Mouse (Mus musculus): Measurements from ENCODE around the gene Nbea. TPM values are rescaled to one million over a fixed set of nuclear protein-coding genes. Genes with fewer than 3 reads are reported as not detected.

Nbea gene
- total and polyA plus RNA-seq, 3 experiments: 0.76 TPM; not detected in 2

DNA sequence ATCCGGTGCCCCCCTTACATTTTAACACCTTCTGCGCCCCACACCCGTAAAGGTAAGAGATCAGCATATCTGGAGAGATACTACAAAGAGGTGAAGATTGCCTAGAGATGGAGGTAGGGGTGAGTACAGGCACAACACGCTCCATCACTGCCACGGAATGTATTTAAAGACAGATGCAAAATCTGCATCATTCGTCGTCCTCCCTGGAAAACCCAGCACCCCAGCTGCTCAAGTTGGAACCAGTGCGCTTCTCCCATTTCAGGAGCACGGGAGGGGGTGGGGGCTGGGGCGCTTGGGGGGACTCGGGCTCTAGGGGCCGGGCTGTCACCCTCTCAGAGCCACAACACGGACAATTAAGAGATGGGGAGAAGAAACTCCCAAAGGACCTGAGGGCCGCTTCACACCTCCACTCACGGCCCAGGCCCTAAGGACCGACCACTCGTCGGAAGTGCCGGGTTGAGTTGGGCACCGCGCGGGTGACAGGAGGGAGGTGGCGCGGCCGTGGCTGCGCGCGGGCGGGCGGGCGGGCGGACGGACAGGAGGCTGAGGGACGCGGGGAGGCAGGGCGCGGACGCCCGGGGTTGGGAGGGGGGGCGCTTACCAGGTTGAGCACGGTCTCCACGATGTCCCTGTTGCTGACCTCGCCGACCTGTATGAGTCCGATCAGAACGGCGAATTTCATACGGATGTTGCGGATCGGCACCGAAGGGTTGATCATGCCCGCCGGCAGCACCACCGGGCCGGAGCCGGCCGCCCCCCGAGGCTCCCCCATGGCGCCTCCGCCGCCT is 936 bp downstream of the Nbea start:
- Histone ChIP-seq H3K36me3 (replicated peaks) (no peaks in the 10 kb centered on the region), H3K27me3 (ENCODE audit: insufficient read depth, low read length) (no peaks in the 10 kb centered on the region), H3K9me3 (replicated peaks) (peaks cover 20% of the 10 kb centered on the region), H3K4me3 (ENCODE audit: low read depth, low read length) (no peak overlapping the region), H3K4me1 (ENCODE audit: insufficient read depth, low read depth, low read length) (no peaks in the 10 kb centered on the region)
- DNase-seq (ENCODE audit: low spot score) (no peak), ATAC-seq (ENCODE audit: extremely low read depth, insufficient number of reproducible peaks, low FRiP score, poor library complexity, severe bottlenecking) (no peak)
- TF ChIP-seq GATA2 (IDR thresholded peaks at IDR 0.05; ENCODE audit: borderline replicate concordance, low read depth, low read length) (no peak), GATA1 (IDR thresholded peaks at IDR 0.05; ENCODE audit: borderline replicate concordance, low read length) (no peak), CTCF (IDR thresholded peaks at IDR 0.05; ENCODE audit: low read depth, low read length) (no peak), POLR2AphosphoS5 (IDR thresholded peaks at IDR 0.05; ENCODE audit: insufficient replicate concordance, low read depth, low read length) (no peak), TAL1 (conservative IDR thresholded peaks at IDR 0.05; ENCODE audit: low read depth, low read length) (no peak)

DNA sequence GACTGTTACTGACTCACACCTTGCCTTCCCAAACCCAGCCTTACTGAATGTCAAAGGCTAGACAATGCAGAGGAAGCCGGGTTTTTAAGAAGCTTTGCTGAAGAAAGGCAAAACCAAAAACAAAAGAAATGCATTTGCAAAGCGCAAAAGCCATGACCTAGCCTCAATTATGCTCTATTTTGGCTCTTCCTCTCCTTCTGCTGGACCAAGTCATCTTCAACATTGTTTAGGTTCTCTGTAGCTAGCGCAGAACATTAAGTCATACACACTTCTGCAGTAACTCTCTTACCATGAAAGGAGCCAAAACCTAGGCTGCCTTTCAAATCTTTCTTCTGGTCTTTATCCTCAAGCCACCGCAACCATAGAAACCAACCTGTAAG is 1.5 kb downstream of the Nbea start:
- Histone ChIP-seq H3K36me3 (replicated peaks) (no peaks in the 10 kb centered on the region), H3K9me3 (replicated peaks) (peaks cover 20% of the 10 kb centered on the region), H3K27me3 (ENCODE audit: insufficient read depth, low read length) (no peaks in the 10 kb centered on the region), H3K4me1 (ENCODE audit: insufficient read depth, low read depth, low read length) (no peaks in the 10 kb centered on the region), H3K4me3 (ENCODE audit: low read depth, low read length) (no peak overlapping the region)
- DNase-seq (ENCODE audit: low spot score): no peak
- ATAC-seq (ENCODE audit: extremely low read depth, insufficient number of reproducible peaks, low FRiP score, poor library complexity, severe bottlenecking): no peak
- TF ChIP-seq TAL1 (conservative IDR thresholded peaks at IDR 0.05; ENCODE audit: low read depth, low read length) (no peak), POLR2AphosphoS5 (IDR thresholded peaks at IDR 0.05; ENCODE audit: insufficient replicate concordance, low read depth, low read length) (no peak), GATA1 (IDR thresholded peaks at IDR 0.05; ENCODE audit: borderline replicate concordance, low read length) (no peak)

DNA sequence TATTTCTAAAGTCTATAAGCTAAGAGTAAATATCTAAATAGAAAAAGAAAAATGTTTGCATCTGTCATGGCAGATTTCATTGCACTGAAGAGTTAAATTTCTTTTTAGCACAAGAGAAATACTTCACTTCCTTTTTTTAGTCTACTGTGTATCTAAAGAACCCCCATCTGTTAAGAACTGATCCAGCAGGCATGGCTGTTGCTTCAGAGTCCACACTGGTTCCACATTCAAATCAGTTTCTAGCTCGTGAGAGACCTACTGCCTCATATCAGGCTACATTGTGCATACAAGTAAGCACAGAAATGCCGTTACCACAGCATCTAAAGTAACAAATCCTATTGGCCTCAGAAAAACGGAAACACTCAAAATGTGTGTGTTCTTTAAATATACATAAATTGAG is 2.5 kb downstream of the Nbea start:
- H3K27me3 ChIP-seq (ENCODE audit: insufficient read depth, low read length): no peaks in the 10 kb centered on the region
- no peak for ATAC-seq (ENCODE audit: extremely low read depth, insufficient number of reproducible peaks, low FRiP score, poor library complexity, severe bottlenecking)
- H3K36me3 ChIP-seq (replicated peaks): no peaks in the 10 kb centered on the region
- H3K4me1 ChIP-seq (ENCODE audit: insufficient read depth, low read depth, low read length): no peaks in the 10 kb centered on the region
- DNase-seq (ENCODE audit: low spot score): no peak
- TF ChIP-seq CTCF (IDR thresholded peaks at IDR 0.05; ENCODE audit: low read depth, low read length) (no peak), POLR2AphosphoS5 (IDR thresholded peaks at IDR 0.05; ENCODE audit: insufficient replicate concordance, low read depth, low read length) (no peak), TAL1 (conservative IDR thresholded peaks at IDR 0.05; ENCODE audit: low read depth, low read length) (no peak), GATA2 (IDR thresholded peaks at IDR 0.05; ENCODE audit: borderline replicate concordance, low read depth, low read length) (no peak), GATA1 (IDR thresholded peaks at IDR 0.05; ENCODE audit: borderline replicate concordance, low read length) (no peak)
- no peak overlapping the region for H3K4me3 ChIP-seq (ENCODE audit: low read depth, low read length)
- peaks cover 20% of the 10 kb centered on the region for H3K9me3 ChIP-seq (replicated peaks)

DNA sequence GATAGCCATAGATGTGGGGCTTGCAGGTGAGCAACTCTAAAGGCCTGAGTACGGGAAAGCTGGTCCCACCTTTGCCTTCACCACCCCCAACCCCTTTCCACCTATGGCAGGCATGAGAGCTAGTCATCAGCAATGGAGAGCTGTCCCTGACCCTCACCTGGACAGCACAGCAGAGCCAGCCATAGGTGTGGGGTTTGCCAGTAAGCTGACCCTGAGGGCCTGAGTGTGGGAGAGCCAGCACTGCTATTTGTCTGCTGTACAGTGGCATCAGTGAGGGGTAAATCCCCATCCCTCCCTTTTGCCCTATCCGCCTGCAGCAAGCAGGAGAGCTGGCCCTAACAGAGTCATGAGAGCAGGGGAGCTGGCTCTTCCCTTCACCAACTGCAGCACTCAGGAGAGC is 25.6 kb downstream of the Nbea start:
- no peaks in the 10 kb centered on the region for H3K4me1 ChIP-seq (ENCODE audit: insufficient read depth, low read depth, low read length)
- no peaks in the 10 kb centered on the region for H3K36me3 ChIP-seq (replicated peaks)
- no peak overlapping the region for H3K4me3 ChIP-seq (ENCODE audit: low read depth, low read length)
- peaks cover 16% of the 10 kb centered on the region for H3K9me3 ChIP-seq (replicated peaks)
- ATAC-seq (ENCODE audit: extremely low read depth, insufficient number of reproducible peaks, low FRiP score, poor library complexity, severe bottlenecking): no peak
- TF ChIP-seq POLR2AphosphoS5 (IDR thresholded peaks at IDR 0.05; ENCODE audit: insufficient replicate concordance, low read depth, low read length) (no peak), CTCF (IDR thresholded peaks at IDR 0.05; ENCODE audit: low read depth, low read length) (no peak), TAL1 (conservative IDR thresholded peaks at IDR 0.05; ENCODE audit: low read depth, low read length) (no peak), GATA1 (IDR thresholded peaks at IDR 0.05; ENCODE audit: borderline replicate concordance, low read length) (no peak), GATA2 (IDR thresholded peaks at IDR 0.05; ENCODE audit: borderline replicate concordance, low read depth, low read length) (no peak)
- no peaks in the 10 kb centered on the region for H3K27me3 ChIP-seq (ENCODE audit: insufficient read depth, low read length)
- DNase-seq (ENCODE audit: low spot score): no peak

DNA sequence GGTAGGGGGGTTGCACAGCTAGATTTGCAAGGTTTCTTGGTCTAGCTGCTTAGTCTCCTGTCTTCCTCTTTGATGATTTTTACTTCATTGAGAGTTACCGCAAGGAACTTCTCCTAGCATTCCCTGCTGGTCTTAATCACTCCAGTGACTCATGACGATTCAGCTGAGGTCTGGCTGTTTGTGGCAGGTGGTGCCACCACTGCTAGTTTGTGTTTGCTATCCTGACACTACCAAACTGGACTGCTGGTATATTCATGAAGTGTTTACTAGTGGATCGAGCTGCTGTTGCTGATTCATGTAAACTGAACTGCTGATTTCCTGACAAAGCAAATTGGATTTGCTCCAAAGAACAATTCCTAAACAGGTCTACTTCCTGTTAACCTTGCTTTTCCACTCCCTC is 56.8 kb downstream of the Nbea start:
- ATAC-seq (ENCODE audit: extremely low read depth, insufficient number of reproducible peaks, low FRiP score, poor library complexity, severe bottlenecking) (no peak), DNase-seq (ENCODE audit: low spot score) (no peak)
- Histone ChIP-seq H3K4me3 (ENCODE audit: low read depth, low read length) (no peak overlapping the region), H3K36me3 (replicated peaks) (no peaks in the 10 kb centered on the region), H3K4me1 (ENCODE audit: insufficient read depth, low read depth, low read length) (no peaks in the 10 kb centered on the region), H3K9me3 (replicated peaks) (peaks cover 3% of the 10 kb centered on the region; the same call in 1 of the 2 replicates), H3K27me3 (ENCODE audit: insufficient read depth, low read length) (no peaks in the 10 kb centered on the region)
- TF ChIP-seq TAL1 (conservative IDR thresholded peaks at IDR 0.05; ENCODE audit: low read depth, low read length) (no peak), CTCF (IDR thresholded peaks at IDR 0.05; ENCODE audit: low read depth, low read length) (no peak), GATA2 (IDR thresholded peaks at IDR 0.05; ENCODE audit: borderline replicate concordance, low read depth, low read length) (no peak), GATA1 (IDR thresholded peaks at IDR 0.05; ENCODE audit: borderline replicate concordance, low read length) (no peak), POLR2AphosphoS5 (IDR thresholded peaks at IDR 0.05; ENCODE audit: insufficient replicate concordance, low read depth, low read length) (no peak)

DNA sequence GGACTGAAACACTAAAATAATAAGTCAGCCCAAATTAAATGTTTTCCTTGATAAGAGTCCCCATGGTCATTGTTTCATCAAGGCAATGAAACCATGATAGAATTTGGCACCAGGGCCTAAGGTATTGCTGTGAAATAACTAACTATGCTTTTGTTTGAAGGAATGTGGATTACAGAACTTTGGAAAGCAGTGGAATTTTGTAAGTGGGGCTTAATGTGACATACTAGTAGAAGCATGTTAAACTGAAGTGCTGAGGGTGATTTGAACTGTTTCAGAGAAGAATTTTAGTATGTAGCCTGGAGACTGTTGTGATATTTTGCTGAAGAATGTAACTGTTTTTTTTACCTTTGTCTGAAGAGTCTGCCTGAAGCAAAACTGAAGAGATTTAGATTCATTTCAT is 66.9 kb downstream of the Nbea start:
- Histone ChIP-seq H3K4me1 (ENCODE audit: insufficient read depth, low read depth, low read length) (no peaks in the 10 kb centered on the region), H3K4me3 (ENCODE audit: low read depth, low read length) (no peak overlapping the region), H3K36me3 (replicated peaks) (no peaks in the 10 kb centered on the region), H3K9me3 (replicated peaks) (no peaks in the 10 kb centered on the region), H3K27me3 (ENCODE audit: insufficient read depth, low read length) (no peaks in the 10 kb centered on the region)
- no peak for TF ChIP-seq GATA2 (IDR thresholded peaks at IDR 0.05; ENCODE audit: borderline replicate concordance, low read depth, low read length)
- TF ChIP-seq TAL1 (conservative IDR thresholded peaks at IDR 0.05; ENCODE audit: low read depth, low read length): no peak
- TF ChIP-seq CTCF (IDR thresholded peaks at IDR 0.05; ENCODE audit: low read depth, low read length): no peak
- TF ChIP-seq POLR2AphosphoS5 (IDR thresholded peaks at IDR 0.05; ENCODE audit: insufficient replicate concordance, low read depth, low read length): no peak
- TF ChIP-seq GATA1 (IDR thresholded peaks at IDR 0.05; ENCODE audit: borderline replicate concordance, low read length): no peak
- no peak for DNase-seq (ENCODE audit: low spot score)
- no peak for ATAC-seq (ENCODE audit: extremely low read depth, insufficient number of reproducible peaks, low FRiP score, poor library complexity, severe bottlenecking)
